Mouse (Mus musculus): ENCODE data around the gene Dcaf8.

Dcaf8 gene

GRCm38 (mm10) chr1:172200871-172201447 lies 53.1 kb downstream of the Dcaf8 start:
- H3K9me3 ChIP-seq (ENCODE audit: low read length), result no peaks in the 10 kb centered on the region
- peaks cover 66% of the 10 kb centered on the region for H3K4me1 ChIP-seq (replicated peaks; ENCODE audit: low read depth, low read length)
- TF ChIP-seq POU5F1 (IDR thresholded peaks at IDR 0.05; ENCODE audit: borderline replicate concordance, low read length) (no peak), CTCF (conservative IDR thresholded peaks at IDR 0.05; ENCODE audit: low read length) (no peak), NANOG (IDR thresholded peaks at IDR 0.05; ENCODE audit: borderline replicate concordance, low read length) (no peak)
- H3K27me3 ChIP-seq (ENCODE audit: insufficient read depth, low read length), result peaks cover 6% of the 10 kb centered on the region
- H3K36me3 ChIP-seq (ENCODE audit: insufficient read depth, low read length), result peaks cover 62% of the 10 kb centered on the region
- H3K4me3 ChIP-seq (replicated peaks; ENCODE audit: low read length), result no peak overlapping the region

DNA sequence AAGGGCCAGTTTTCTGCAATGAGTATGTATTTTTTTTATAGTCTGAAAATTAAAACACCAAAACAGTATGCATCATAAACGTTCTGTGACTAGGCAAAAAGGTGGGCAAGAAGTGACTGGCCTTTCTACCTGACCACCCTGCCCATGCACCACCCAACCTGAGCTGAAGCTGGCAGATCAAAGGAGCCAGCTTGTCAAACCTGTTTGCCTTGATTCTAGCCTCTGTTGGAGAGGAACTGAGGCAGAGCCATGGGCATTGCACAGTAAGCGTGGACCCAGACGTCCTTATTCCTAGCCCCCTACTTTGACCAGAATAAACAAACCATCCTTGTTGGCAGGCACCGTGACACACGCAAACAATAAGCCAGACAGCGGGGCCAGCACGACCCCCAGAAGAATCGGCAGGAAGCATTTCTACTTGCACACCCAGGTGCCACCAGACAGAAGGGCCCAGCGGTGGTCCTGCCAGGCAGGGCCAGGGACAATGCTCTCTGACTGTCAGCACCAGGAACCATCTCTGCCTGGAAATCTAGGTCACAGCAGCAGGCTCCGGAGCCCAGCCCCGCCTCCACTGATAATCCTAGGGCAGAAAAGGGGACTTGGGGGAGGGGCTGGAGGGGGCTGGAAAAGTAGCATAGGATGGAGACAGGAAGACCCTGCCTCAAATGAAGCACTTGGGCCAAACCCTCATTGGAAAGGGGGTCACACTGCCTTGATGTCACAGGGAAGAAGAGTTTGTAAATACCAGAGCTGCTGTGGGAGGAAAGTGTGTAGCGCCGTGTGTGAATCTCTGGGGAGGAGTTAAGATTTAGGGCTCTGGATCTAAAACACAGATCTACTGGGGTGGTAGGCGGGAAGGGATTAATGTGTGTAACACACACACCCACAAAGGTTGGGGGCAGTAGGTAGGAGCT lies 54.3 kb downstream of the Dcaf8 start:
- H3K9me3 ChIP-seq (ENCODE audit: low read length), result no peaks in the 10 kb centered on the region
- H3K4me1 ChIP-seq (replicated peaks; ENCODE audit: low read depth, low read length), result peaks cover 74% of the 10 kb centered on the region
- TF ChIP-seq CTCF (conservative IDR thresholded peaks at IDR 0.05; ENCODE audit: low read length) (no peak), POU5F1 (IDR thresholded peaks at IDR 0.05; ENCODE audit: borderline replicate concordance, low read length) (no peak), NANOG (IDR thresholded peaks at IDR 0.05; ENCODE audit: borderline replicate concordance, low read length) (no peak)
- H3K36me3 ChIP-seq (ENCODE audit: insufficient read depth, low read length), result peaks cover 49% of the 10 kb centered on the region
- H3K4me3 ChIP-seq (replicated peaks; ENCODE audit: low read length), result peak overlapping the region; percentile 7; the same call in 1 of the 2 replicates
- peaks cover 6% of the 10 kb centered on the region for H3K27me3 ChIP-seq (ENCODE audit: insufficient read depth, low read length)

DNA sequence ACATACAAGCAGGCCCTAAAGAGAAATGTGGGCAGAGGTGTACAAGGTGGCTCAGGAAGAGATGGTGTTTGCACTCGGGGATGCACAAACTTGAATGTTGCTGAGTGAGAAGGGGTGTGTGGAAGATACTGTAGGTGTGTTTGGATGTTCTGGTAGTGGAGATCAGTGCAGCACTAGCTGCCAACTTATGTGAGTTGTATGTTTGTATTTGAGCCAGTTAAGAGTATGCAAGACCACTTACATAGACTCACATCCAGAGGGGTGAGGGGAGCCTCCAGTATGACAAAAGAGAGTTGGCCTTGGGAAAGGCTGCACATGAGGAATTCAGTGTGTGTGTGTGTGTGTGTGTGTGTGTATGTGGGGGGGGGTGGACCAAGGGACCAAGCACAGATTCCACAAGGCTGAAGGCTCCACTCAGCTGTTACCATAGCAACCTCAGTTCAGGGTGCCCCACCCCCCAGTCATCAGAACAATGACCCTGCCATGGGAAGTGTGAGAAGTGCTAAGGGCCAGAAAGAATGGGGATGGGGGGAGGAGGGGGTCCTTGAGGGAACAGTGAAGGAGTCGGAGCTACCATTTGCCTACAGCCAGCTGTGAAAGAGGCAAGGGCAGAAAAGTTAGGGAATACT lies 55.1 kb downstream of the Dcaf8 start:
- Histone ChIP-seq H3K4me1 (replicated peaks; ENCODE audit: low read depth, low read length) (peaks cover 72% of the 10 kb centered on the region), H3K9me3 (ENCODE audit: low read length) (no peaks in the 10 kb centered on the region), H3K36me3 (ENCODE audit: insufficient read depth, low read length) (peaks cover 41% of the 10 kb centered on the region), H3K27me3 (ENCODE audit: insufficient read depth, low read length) (peaks cover 6% of the 10 kb centered on the region), H3K4me3 (replicated peaks; ENCODE audit: low read length) (0 out of 2 replicates have a peak overlapping the region, but pooled peaks have one; percentile 35)
- no peak for TF ChIP-seq CTCF (conservative IDR thresholded peaks at IDR 0.05; ENCODE audit: low read length)
- TF ChIP-seq POU5F1 (IDR thresholded peaks at IDR 0.05; ENCODE audit: borderline replicate concordance, low read length), result no peak
- TF ChIP-seq NANOG (IDR thresholded peaks at IDR 0.05; ENCODE audit: borderline replicate concordance, low read length), result no peak

GRCm38 (mm10) chr1:172203566-172203965 lies 55.7 kb downstream of the Dcaf8 start:
- peaks cover 36% of the 10 kb centered on the region for H3K36me3 ChIP-seq (ENCODE audit: insufficient read depth, low read length)
- peaks cover 72% of the 10 kb centered on the region for H3K4me1 ChIP-seq (replicated peaks; ENCODE audit: low read depth, low read length)
- H3K9me3 ChIP-seq (ENCODE audit: low read length), result no peaks in the 10 kb centered on the region
- TF ChIP-seq POU5F1 (IDR thresholded peaks at IDR 0.05; ENCODE audit: borderline replicate concordance, low read length), result no peak
- peaks cover 6% of the 10 kb centered on the region for H3K27me3 ChIP-seq (ENCODE audit: insufficient read depth, low read length)
- H3K4me3 ChIP-seq (replicated peaks; ENCODE audit: low read length), result peak overlapping the region; percentile 35

DNA sequence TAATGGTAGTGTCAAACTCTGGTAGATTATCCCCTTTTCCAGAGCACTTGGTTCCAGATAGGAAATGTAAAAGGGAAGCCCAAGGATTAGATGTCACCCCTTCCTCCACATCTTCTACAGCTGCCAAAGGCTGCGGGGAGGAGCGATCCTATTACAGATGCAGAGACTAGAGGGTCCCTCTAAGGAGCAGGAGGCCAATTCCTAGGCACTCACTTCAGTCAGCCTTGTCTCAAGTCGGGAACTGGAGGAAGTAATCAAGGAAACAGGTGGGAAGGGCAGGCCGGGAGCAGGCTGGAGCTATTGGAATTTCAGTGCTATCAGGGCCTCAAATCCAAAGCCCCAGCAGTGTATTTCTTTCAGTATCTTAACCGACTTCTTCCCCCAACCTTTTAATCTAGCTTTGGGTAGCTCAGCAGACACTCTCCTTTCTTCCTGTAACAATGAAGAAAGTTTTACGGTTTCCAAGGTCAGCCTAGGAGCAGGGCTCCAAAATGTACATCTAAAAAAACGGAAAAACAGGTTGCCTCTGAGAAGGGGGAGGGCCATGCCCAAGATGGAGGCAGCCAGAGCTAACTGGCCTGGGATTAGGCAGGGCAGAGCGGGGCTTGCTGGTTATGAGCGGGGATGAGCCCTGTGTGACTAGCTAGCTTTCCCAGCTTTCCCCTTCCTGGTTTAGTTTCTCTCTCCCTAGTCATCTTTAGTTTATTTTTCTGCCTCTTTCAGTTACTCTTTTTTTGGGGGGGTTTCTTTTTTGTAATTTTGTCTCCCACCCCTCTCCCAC lies 56.3 kb downstream of the Dcaf8 start:
- TF ChIP-seq CTCF (conservative IDR thresholded peaks at IDR 0.05; ENCODE audit: low read length) (no peak), NANOG (IDR thresholded peaks at IDR 0.05; ENCODE audit: borderline replicate concordance, low read length) (no peak), POU5F1 (IDR thresholded peaks at IDR 0.05; ENCODE audit: borderline replicate concordance, low read length) (no peak)
- peaks cover 32% of the 10 kb centered on the region for H3K36me3 ChIP-seq (ENCODE audit: insufficient read depth, low read length)
- H3K9me3 ChIP-seq (ENCODE audit: low read length), result no peaks in the 10 kb centered on the region
- H3K27me3 ChIP-seq (ENCODE audit: insufficient read depth, low read length), result peaks cover 6% of the 10 kb centered on the region
- H3K4me3 ChIP-seq (replicated peaks; ENCODE audit: low read length), result peak overlapping the region; percentile 35
- H3K4me1 ChIP-seq (replicated peaks; ENCODE audit: low read depth, low read length), result peaks cover 72% of the 10 kb centered on the region

DNA sequence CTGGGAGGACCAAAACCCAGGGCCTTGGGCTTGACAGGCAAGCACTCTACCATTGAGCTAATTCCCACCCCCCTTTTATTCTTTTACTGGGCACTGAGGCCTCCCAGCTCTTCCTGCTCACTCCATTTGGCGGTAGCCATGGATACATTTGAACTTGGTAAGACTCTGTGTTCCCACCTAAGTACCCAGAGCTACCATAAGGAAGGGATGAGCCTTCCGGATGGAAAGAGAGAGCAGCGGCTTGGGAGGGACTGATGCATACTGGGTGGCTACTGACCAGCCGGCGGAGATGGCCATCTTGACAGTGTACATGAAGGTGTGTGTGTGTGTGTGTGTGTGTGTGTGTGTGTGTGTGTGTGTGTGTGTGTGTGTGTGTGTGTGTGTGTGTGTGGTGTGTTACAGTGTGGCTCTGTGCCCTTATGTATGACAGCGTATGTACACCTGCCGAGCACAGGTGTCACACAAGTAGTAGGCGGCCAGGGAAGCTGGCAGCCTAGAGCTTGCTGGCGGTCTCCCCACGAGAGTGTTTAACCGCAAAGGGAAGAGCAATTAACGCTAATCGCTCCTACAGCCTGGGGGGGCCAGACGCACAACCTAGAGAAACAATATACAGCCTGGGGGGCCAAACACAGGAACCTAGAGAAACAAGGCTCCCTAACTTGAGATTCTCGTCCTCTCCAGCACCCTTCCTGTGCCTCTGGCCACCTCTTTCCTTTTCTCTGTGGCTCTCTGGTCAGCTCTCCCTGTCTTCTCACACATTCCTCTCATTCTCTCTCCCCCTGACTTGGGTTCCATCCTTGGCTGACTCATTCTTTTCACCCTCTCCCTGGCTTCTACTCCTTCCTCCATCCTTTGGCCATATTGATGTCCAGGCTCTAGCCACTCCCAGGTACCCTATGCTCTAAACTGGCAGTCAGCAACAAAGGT lies 57.2 kb downstream of the Dcaf8 start:
- Histone ChIP-seq H3K36me3 (ENCODE audit: insufficient read depth, low read length) (peaks cover 26% of the 10 kb centered on the region), H3K4me1 (replicated peaks; ENCODE audit: low read depth, low read length) (peaks cover 75% of the 10 kb centered on the region), H3K4me3 (replicated peaks; ENCODE audit: low read length) (peak overlapping the region; percentile 84), H3K9me3 (ENCODE audit: low read length) (no peaks in the 10 kb centered on the region), H3K27me3 (ENCODE audit: insufficient read depth, low read length) (peaks cover 6% of the 10 kb centered on the region)
- TF ChIP-seq NANOG (IDR thresholded peaks at IDR 0.05; ENCODE audit: borderline replicate concordance, low read length) (no peak), CTCF (conservative IDR thresholded peaks at IDR 0.05; ENCODE audit: low read length) (no peak), POU5F1 (IDR thresholded peaks at IDR 0.05; ENCODE audit: borderline replicate concordance, low read length) (no peak)

GRCm38 (mm10) chr1:172205741-172206087 lies 57.8 kb downstream of the Dcaf8 start:
- Histone ChIP-seq H3K9me3 (ENCODE audit: low read length) (no peaks in the 10 kb centered on the region), H3K4me1 (replicated peaks; ENCODE audit: low read depth, low read length) (peaks cover 75% of the 10 kb centered on the region), H3K4me3 (replicated peaks; ENCODE audit: low read length) (peak overlapping the region; percentile 84), H3K36me3 (ENCODE audit: insufficient read depth, low read length) (peaks cover 20% of the 10 kb centered on the region), H3K27me3 (ENCODE audit: insufficient read depth, low read length) (peaks cover 6% of the 10 kb centered on the region)
- no peak for TF ChIP-seq NANOG (IDR thresholded peaks at IDR 0.05; ENCODE audit: borderline replicate concordance, low read length)
- TF ChIP-seq CTCF (conservative IDR thresholded peaks at IDR 0.05; ENCODE audit: low read length), result no peak
- no peak for TF ChIP-seq POU5F1 (IDR thresholded peaks at IDR 0.05; ENCODE audit: borderline replicate concordance, low read length)

Data from E14TG2a.4 (cell line).